22 mouse cellular contexts compared by ENCODE assay signal in the genomic region with DNA sequence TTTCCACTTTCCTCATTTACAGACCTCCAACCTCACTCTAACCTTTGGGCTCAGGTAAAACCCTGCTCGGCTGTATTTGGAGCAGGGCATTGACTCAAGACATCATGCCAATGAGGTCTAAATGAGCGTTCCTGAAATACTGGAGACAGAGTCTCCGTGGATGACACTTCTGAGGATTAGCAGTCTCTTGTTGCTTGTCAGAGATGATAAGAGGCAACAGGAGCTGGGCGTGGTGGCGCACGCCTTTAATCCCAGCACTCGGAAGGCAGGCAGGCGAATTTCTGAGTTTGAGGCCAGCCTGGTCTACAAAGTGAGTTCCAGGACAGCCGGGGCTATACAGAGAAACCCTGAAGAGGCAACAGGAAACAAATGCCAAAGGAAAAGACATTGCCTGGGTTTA. TPM values are rescaled to one million over a fixed set of nuclear protein-coding genes. Genes with fewer than 3 reads are reported as not detected.
DNase-seq lines count a peak whose midpoint lies in the region; ATAC-seq and TF ChIP-seq lines count a peak whose summit lies in the region.
"Had no signal": no experiment of that assay in that cellular context is flagged by ENCODE, and none has a peak within 500 bp of the region (broad histone marks: within the 10 kb centered on the region; RNA-seq: fewer than 3 reads in every experiment).

No protein-coding gene starts in this region.

- peak overlapping the region; percentile 19; the same call in 1 of the 2 replicates for H3K4me2 ChIP-seq in heart, embryonic 12.5 days
- H3K4me2 ChIP-seq in liver, embryonic 13.5 days = peak overlapping the region; percentile 42
- H3K4me2 ChIP-seq in liver, postnatal 0 days (ENCODE audit: low read depth, low read length) = peak overlapping the region; percentile 35; the same call in 1 of the 2 replicates
- H3K4me2 ChIP-seq: embryonic facial prominence, embryonic 12.5 days; forebrain, embryonic 12.5 days; hindbrain, embryonic 15.5 days had no signal

- DNase-seq in heart, postnatal 14 days = no peak
- peak; percentile 63 for DNase-seq in liver, embryonic 13.5 days
- DNase-seq in liver, postnatal 0 days = no peak
- DNase-seq in cerebellum, postnatal 36 days = no peak
- no peak for DNase-seq in left cerebral cortex, adult 8-10 months (ENCODE audit: low spot score in 2 of 2)
- DNase-seq: adrenal gland, adult 2 months; adrenal gland, postnatal 36 days; cerebellum, adult 11 months; cerebellum, adult 8-10 months; cerebellum, postnatal 14 days; forebrain, postnatal 0 days; gastrocnemius, adult 2 months; gastrocnemius, postnatal 25 days; heart, adult 11 months; heart, postnatal 36 days had no signal

- no peak overlapping the region; the same call in 1 of the 2 replicates for H3K9ac ChIP-seq in heart, embryonic 12.5 days
- H3K9ac ChIP-seq in liver, embryonic 13.5 days = no peak overlapping the region
- H3K9ac ChIP-seq in liver, postnatal 0 days (replicated peaks) = no peak overlapping the region
- H3K9ac ChIP-seq: embryonic facial prominence, embryonic 12.5 days; forebrain, embryonic 12.5 days; forebrain, postnatal 0 days; hindbrain, embryonic 15.5 days had no signal

- no peak overlapping the region for H3K4me3 ChIP-seq in heart, embryonic 12.5 days
- no peak overlapping the region for H3K4me3 ChIP-seq in liver, embryonic 13.5 days (replicated peaks)
- H3K4me3 ChIP-seq in liver, postnatal 0 days (ENCODE audit: low read depth, low read length) = no peak overlapping the region
- H3K4me3 ChIP-seq: embryonic facial prominence, embryonic 12.5 days; forebrain, embryonic 12.5 days; gastrocnemius, adult 2 months; hindbrain, embryonic 15.5 days had no signal

- no peaks in the 10 kb centered on the region for H3K36me3 ChIP-seq in heart, embryonic 12.5 days
- H3K36me3 ChIP-seq in liver, embryonic 13.5 days = no peaks in the 10 kb centered on the region
- no peaks in the 10 kb centered on the region for H3K36me3 ChIP-seq in liver, postnatal 0 days (replicated peaks; ENCODE audit: insufficient read depth, low read length)
- H3K36me3 ChIP-seq: embryonic facial prominence, embryonic 12.5 days; forebrain, embryonic 12.5 days; hindbrain, embryonic 15.5 days had no signal

- TF ChIP-seq CTCF in liver, postnatal 0 days (IDR thresholded peaks at IDR 0.05; ENCODE audit: low read depth) = no peak

- 26% methylated on average over 9 of the region's 9 CpGs for WGBS in heart, embryonic 12.5 days
- WGBS in liver, embryonic 13.5 days (ENCODE audit: insufficient replicate concordance) = 23% methylated on average over 9 of the region's 9 CpGs
- 39% methylated on average over 9 of the region's 9 CpGs for whole genome bisulfite sequencing in liver, postnatal 0 days (ENCODE audit: insufficient replicate concordance)

- H3K27me3 ChIP-seq in heart, embryonic 12.5 days (replicated peaks) = no peaks in the 10 kb centered on the region
- H3K27me3 ChIP-seq in liver, embryonic 13.5 days = 0 out of 2 replicates have a peak, but pooled peaks cover 1% of the 10 kb centered on the region
- H3K27me3 ChIP-seq in liver, postnatal 0 days (ENCODE audit: insufficient read depth, low read length) = no peaks in the 10 kb centered on the region
- H3K27me3 ChIP-seq: embryonic facial prominence, embryonic 12.5 days; forebrain, embryonic 12.5 days; hindbrain, embryonic 15.5 days had no signal

- no peak overlapping the region for H3K27ac ChIP-seq in heart, embryonic 12.5 days (ENCODE audit: poor library complexity, severe bottlenecking)
- no peak overlapping the region for H3K27ac ChIP-seq in liver, embryonic 13.5 days
- no peak overlapping the region for H3K27ac ChIP-seq in liver, postnatal 0 days (ENCODE audit: low read depth)
- H3K27ac ChIP-seq: embryonic facial prominence, embryonic 12.5 days; forebrain, embryonic 12.5 days; gastrocnemius, adult 2 months; hindbrain, embryonic 15.5 days had no signal

- no peaks in the 10 kb centered on the region for H3K9me3 ChIP-seq in heart, embryonic 12.5 days (replicated peaks)
- no peaks in the 10 kb centered on the region for H3K9me3 ChIP-seq in liver, embryonic 13.5 days (replicated peaks)
- H3K9me3 ChIP-seq in liver, postnatal 0 days (ENCODE audit: low read length) = no peaks in the 10 kb centered on the region
- H3K9me3 ChIP-seq: embryonic facial prominence, embryonic 12.5 days; forebrain, embryonic 12.5 days; hindbrain, embryonic 15.5 days had no signal

- H3K4me1 ChIP-seq in heart, embryonic 12.5 days (replicated peaks) = peaks cover 9% of the 10 kb centered on the region
- H3K4me1 ChIP-seq in liver, embryonic 13.5 days (replicated peaks) = peaks cover 27% of the 10 kb centered on the region
- H3K4me1 ChIP-seq in liver, postnatal 0 days (ENCODE audit: insufficient read depth) = peaks cover 3% of the 10 kb centered on the region; the same call in 1 of the 2 replicates
- H3K4me1 ChIP-seq: embryonic facial prominence, embryonic 12.5 days; forebrain, embryonic 12.5 days; hindbrain, embryonic 15.5 days had no signal

- no peak for ATAC-seq in heart, embryonic 12.5 days (ENCODE audit: insufficient number of reproducible peaks, low FRiP score)
- ATAC-seq in erythroid progenitor cell, adult 5-6 weeks (replicated peaks; ENCODE audit: low FRiP score, poor library complexity, severe bottlenecking) = peak; percentile 63
- ATAC-seq in liver, embryonic 13.5 days (ENCODE audit: low read depth) = peak; percentile 75
- ATAC-seq in liver, postnatal 0 days = no peak
- no peak for ATAC-seq in granulocyte monocyte progenitor cell, adult 5-6 weeks (replicated peaks; ENCODE audit: poor library complexity, severe bottlenecking)
- ATAC-seq: forebrain, postnatal 0 days; inflammation-experienced regulatory T-cells, adult 6 months had no signal

- intact Hi-C loops in heart, postnatal 14 days (cut with DNase I) = no loop called here

- TF ChIP-seq EP300 in liver, postnatal 0 days (IDR thresholded peaks at IDR 0.05; ENCODE audit: low read depth) = no peak

RNA-seq across cellular contexts. Expression of a gene that starts 11.0 kb away (rescaled TPM):
- polyA plus RNA-seq in heart, embryonic 12.5 days (2016; fragmentation: Nextera tagmentation; extraction: Ambion mirVana) = 6.9 and 8.0 TPM in 2 replicates
- total RNA-seq in heart, postnatal 14 days (2021) = 10 to 100 TPM; 45.8 to 51.6 TPM
- 9.6 and 14.1 TPM in 2 replicates for total RNA-seq in erythroid progenitor cell, adult 5-6 weeks (2015; ENCODE audit: low replicate concordance)
- 18.0 and 22.5 TPM in 2 replicates for total RNA-seq in erythroid progenitor cell, adult 5-6 weeks (2017; ENCODE audit: low replicate concordance)
- 3.8 and 4.1 TPM in 2 replicates for polyA plus RNA-seq in liver, embryonic 13.5 days (2015; fragmentation: Nextera tagmentation; extraction: Ambion mirVana)
- 2.4 and 2.8 TPM in 2 replicates for polyA plus RNA-seq in liver, postnatal 0 days (2015; fragmentation: Nextera tagmentation; extraction: Ambion mirVana)
- 3.6 and 7.2 TPM in 2 replicates for total RNA-seq in granulocyte monocyte progenitor cell, adult 5-6 weeks (2014; fragmentation: Nextera tagmentation)
- total RNA-seq in granulocyte monocyte progenitor cell, adult 5-6 weeks (2017) = 13.3 and 14.8 TPM in 2 replicates
- 100 to 1,000 TPM; 200 to 239 (median 211) TPM for total RNA-seq in left cerebral cortex, adult 8-10 months (2022)

Comparison
In these comparisons a context has a peak if more than half of its experiments do, and no peak if none do; other contexts are left out.
1. ATAC-seq: peak in erythroid progenitor cell, adult 5-6 weeks (single experiment) and liver, embryonic 13.5 days (single experiment); none in heart, embryonic 12.5 days (single experiment), liver, postnatal 0 days (single experiment) and granulocyte monocyte progenitor cell, adult 5-6 weeks (single experiment).
2. Peak in every context shown above with its lines, with median percentiles within 50 percentile points of each other: H3K4me2 ChIP-seq.